Mouse (Mus musculus): ENCODE data around the gene Adamts9. TPM values are rescaled to one million over a fixed set of nuclear protein-coding genes. Genes with fewer than 3 reads are reported as not detected.

Gene Adamts9
- polyA plus RNA-seq, 1 experiment from 2014 or later: 22.8 TPM

DNA sequence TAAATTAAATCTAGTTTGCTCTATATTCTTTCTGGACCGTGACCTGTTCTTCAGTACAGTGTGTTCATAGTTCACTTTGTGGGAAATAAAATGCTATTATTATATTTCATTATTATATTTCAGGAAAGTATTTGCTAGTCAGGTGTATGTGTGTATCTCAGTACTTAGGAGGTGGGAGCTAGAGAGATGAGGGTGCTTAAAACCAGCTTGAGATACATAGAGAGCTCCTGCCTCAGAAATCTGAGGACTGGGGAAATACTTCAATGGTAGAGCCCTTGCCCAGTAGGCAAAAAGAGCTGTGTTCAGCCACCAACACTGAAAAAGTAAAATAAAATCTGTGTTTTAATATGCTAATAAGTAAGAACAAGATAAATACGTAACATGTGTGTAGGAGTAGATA is 68.0 kb downstream of the Adamts9 start:
- Histone ChIP-seq H3K27me3 (ENCODE audit: control insufficient read depth, insufficient read depth, low read length) (no peaks in the 10 kb centered on the region), H3K4me3 (replicated peaks; ENCODE audit: low read length) (no peak overlapping the region), H3K9me3 (replicated peaks; ENCODE audit: control insufficient read depth, low read length) (no peaks in the 10 kb centered on the region), H3K36me3 (ENCODE audit: control insufficient read depth, insufficient read depth, low read length) (0 out of 2 replicates have a peak, but pooled peaks cover 4% of the 10 kb centered on the region), H3K4me2 (ENCODE audit: low read depth, low read length) (no peak overlapping the region), H3K4me1 (ENCODE audit: control insufficient read depth, insufficient read depth, low read length) (peaks cover 2% of the 10 kb centered on the region), H3K27ac (ENCODE audit: low read length) (no peak overlapping the region), H3K9ac (ENCODE audit: low read length) (no peak overlapping the region)
- no peak for ATAC-seq (ENCODE audit: insufficient read depth, low FRiP score)
- 83% methylated on average over 2 of the region's 2 CpGs for WGBS

DNA sequence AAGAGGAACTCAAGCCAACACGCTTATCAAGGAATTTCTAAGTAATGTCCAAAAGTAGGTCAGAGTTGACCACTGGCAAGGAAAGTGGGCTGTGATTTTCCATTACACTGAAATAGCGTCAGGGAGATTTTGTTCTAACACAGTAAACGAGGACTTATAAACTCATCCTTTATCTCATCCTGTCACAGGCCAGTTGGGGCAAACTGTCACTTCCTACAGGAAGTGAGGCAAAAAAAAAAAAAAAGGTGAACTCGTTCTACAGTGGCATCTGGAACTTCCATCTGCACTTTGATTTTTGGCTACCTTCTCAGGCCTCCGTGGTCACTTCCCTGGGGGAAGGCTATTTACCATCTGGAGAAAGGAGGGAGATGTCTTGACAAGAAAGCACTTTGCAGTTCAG is 68.4 kb downstream of the Adamts9 start:
- no peaks in the 10 kb centered on the region for H3K27me3 ChIP-seq (ENCODE audit: control insufficient read depth, insufficient read depth, low read length)
- H3K4me3 ChIP-seq (replicated peaks; ENCODE audit: low read length): no peak overlapping the region
- no peak overlapping the region for H3K27ac ChIP-seq (ENCODE audit: low read length)
- ATAC-seq (ENCODE audit: insufficient read depth, low FRiP score): no peak
- H3K36me3 ChIP-seq (ENCODE audit: control insufficient read depth, insufficient read depth, low read length): 0 out of 2 replicates have a peak, but pooled peaks cover 4% of the 10 kb centered on the region
- no peak overlapping the region for H3K4me2 ChIP-seq (ENCODE audit: low read depth, low read length)
- H3K9me3 ChIP-seq (replicated peaks; ENCODE audit: control insufficient read depth, low read length): no peaks in the 10 kb centered on the region
- no peak overlapping the region for H3K9ac ChIP-seq (ENCODE audit: low read length)
- peaks cover 7% of the 10 kb centered on the region for H3K4me1 ChIP-seq (ENCODE audit: control insufficient read depth, insufficient read depth, low read length)
- 55% methylated on average over 5 of the region's 5 CpGs for WGBS

DNA sequence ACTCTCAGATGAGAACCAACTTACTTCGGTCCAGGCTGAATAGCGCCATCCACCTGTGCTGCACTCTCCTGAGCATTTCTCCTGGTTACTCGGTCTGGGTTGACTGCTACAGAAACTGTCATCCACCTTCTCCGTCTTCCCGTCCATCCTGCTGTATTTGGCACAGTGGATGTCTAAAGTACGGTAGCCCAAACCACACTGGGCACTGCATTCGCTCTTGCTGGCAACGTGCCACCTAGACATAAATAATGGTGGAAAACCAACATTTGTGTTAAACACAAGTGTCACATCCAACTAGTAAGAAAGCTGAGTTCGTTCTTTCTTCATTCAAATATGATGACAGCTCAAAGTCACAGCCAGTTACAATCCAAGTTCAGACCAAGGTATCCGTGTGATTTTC is 70.5 kb downstream of the Adamts9 start:
- 0 out of 2 replicates have a peak, but pooled peaks cover 4% of the 10 kb centered on the region for H3K36me3 ChIP-seq (ENCODE audit: control insufficient read depth, insufficient read depth, low read length)
- no peak overlapping the region for H3K4me3 ChIP-seq (replicated peaks; ENCODE audit: low read length)
- peaks cover 13% of the 10 kb centered on the region for H3K4me1 ChIP-seq (ENCODE audit: control insufficient read depth, insufficient read depth, low read length)
- WGBS: 79% methylated on average over 10 of the region's 10 CpGs
- ATAC-seq (ENCODE audit: insufficient read depth, low FRiP score): no peak
- H3K9ac ChIP-seq (ENCODE audit: low read length): no peak overlapping the region
- H3K9me3 ChIP-seq (replicated peaks; ENCODE audit: control insufficient read depth, low read length): no peaks in the 10 kb centered on the region
- no peak overlapping the region for H3K27ac ChIP-seq (ENCODE audit: low read length)
- no peak overlapping the region for H3K4me2 ChIP-seq (ENCODE audit: low read depth, low read length)
- no peaks in the 10 kb centered on the region for H3K27me3 ChIP-seq (ENCODE audit: control insufficient read depth, insufficient read depth, low read length)

DNA sequence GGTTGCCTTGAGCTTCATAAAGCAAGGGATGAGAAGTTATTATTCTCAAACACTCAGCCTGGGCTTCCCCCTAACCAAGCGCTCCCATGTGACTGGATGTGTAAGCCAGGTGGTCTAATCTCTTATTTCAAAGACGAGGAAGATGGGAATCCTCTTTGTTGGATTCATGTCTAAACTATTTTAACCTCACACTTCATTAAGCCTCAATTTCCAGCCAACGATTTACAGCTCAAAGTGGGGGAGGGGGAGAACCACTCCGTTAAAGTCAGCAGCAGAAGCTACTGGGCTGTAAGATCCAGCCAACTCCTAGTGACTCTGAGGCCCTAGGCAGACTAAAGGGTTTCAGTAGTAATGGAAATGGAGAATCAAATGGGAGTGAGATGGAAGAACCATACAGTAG is 71.5 kb downstream of the Adamts9 start:
- no peaks in the 10 kb centered on the region for H3K27me3 ChIP-seq (ENCODE audit: control insufficient read depth, insufficient read depth, low read length)
- H3K9me3 ChIP-seq (replicated peaks; ENCODE audit: control insufficient read depth, low read length): no peaks in the 10 kb centered on the region
- H3K4me3 ChIP-seq (replicated peaks; ENCODE audit: low read length): no peak overlapping the region
- 65% methylated on average over 4 of the region's 4 CpGs for WGBS
- no peaks in the 10 kb centered on the region for H3K36me3 ChIP-seq (ENCODE audit: control insufficient read depth, insufficient read depth, low read length)
- peaks cover 13% of the 10 kb centered on the region for H3K4me1 ChIP-seq (ENCODE audit: control insufficient read depth, insufficient read depth, low read length)
- no peak overlapping the region for H3K27ac ChIP-seq (ENCODE audit: low read length)
- ATAC-seq (ENCODE audit: insufficient read depth, low FRiP score): no peak
- H3K4me2 ChIP-seq (ENCODE audit: low read depth, low read length): no peak overlapping the region
- no peak overlapping the region for H3K9ac ChIP-seq (ENCODE audit: low read length)

DNA sequence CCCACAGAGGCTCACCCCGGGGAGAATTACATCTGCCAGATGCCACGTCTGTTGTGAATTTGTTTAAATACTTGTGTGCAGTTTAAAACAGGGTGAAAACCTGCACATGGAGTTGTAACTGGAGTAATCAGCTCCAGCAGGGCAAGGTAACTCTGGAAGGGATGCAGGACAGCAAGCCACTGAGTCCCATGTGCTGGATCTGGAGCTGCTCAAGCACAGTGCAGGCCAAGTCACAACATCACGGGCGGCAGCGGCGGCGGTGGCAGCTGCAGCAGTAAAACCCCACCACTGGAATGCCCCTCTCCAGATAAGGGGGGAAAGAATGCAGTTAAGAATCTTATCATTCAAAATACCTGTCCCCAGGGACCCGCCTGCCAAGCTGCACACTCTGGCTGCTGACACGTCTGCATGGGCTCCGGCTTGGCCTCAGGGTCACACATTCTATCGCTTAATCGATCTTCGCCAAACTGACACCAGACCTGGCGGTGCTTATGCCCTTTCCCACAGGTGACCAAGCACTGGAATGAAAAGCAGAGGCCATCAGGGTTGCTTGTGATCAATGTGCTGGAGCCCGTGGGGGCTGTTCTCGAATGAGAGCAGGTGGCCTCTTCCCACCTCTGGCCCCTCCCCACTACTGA is 73.6 kb downstream of the Adamts9 start:
- H3K27ac ChIP-seq (ENCODE audit: low read length): peak overlapping the region; percentile 97
- H3K36me3 ChIP-seq (ENCODE audit: control insufficient read depth, insufficient read depth, low read length): no peaks in the 10 kb centered on the region
- H3K27me3 ChIP-seq (ENCODE audit: control insufficient read depth, insufficient read depth, low read length): no peaks in the 10 kb centered on the region
- 32% methylated on average over 16 of the region's 16 CpGs for WGBS
- no peak overlapping the region for H3K4me3 ChIP-seq (replicated peaks; ENCODE audit: low read length)
- peaks cover 13% of the 10 kb centered on the region for H3K4me1 ChIP-seq (ENCODE audit: control insufficient read depth, insufficient read depth, low read length)
- peak; percentile 72 for ATAC-seq (ENCODE audit: insufficient read depth, low FRiP score)
- H3K4me2 ChIP-seq (ENCODE audit: low read depth, low read length): peak overlapping the region; percentile 19; the same call in 1 of the 2 replicates
- no peaks in the 10 kb centered on the region for H3K9me3 ChIP-seq (replicated peaks; ENCODE audit: control insufficient read depth, low read length)
- peak overlapping the region; percentile 52 for H3K9ac ChIP-seq (ENCODE audit: low read length)

DNA sequence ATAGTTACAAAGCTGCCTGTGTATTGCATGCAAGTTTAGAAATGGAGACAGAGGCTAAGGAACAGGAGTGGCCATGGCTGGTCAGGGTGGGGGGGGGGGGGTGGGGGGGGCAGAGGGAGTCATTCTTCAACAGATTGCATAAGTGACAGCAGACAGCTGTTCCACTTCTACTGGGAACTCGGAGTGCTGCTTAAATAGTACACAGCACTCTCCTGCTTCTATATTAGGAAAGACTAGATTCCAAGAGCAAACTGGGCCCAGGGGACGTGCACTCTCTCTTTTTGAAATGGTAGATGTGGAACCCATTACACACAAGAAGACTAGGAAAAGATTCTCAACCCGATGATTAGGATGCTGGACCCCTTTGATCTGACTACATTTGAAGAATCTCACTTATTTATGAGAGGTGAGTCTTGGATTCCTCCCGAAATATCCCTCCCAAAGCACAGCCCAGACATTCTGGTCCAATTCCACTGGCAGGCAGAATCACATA is 74.2 kb downstream of the Adamts9 start, which contains the start of gene Gm15737:
Gm15737 (plus strand) TSS at position 269 of the 493 bp plus-strand sequence.
- Histone ChIP-seq H3K4me3 (replicated peaks; ENCODE audit: low read length) (no peak within 1 kb of the TSS), H3K36me3 (ENCODE audit: control insufficient read depth, insufficient read depth, low read length) (no peaks in the 10 kb centered on the region), H3K4me2 (ENCODE audit: low read depth, low read length) (peak within 1 kb of the TSS; percentile 19; the same call in 1 of the 2 replicates), H3K9ac (ENCODE audit: low read length) (peak within 1 kb of the TSS; percentile 52), H3K9me3 (replicated peaks; ENCODE audit: control insufficient read depth, low read length) (no peaks in the 10 kb centered on the region), H3K27me3 (ENCODE audit: control insufficient read depth, insufficient read depth, low read length) (no peaks in the 10 kb centered on the region), H3K27ac (ENCODE audit: low read length) (peak within 1 kb of the TSS; percentile 97), H3K4me1 (ENCODE audit: control insufficient read depth, insufficient read depth, low read length) (peaks cover 13% of the 10 kb centered on the region)
- 33% methylated on average over 4 of the region's 4 CpGs for WGBS
- peak; percentile 88 for ATAC-seq (ENCODE audit: insufficient read depth, low FRiP score)

DNA sequence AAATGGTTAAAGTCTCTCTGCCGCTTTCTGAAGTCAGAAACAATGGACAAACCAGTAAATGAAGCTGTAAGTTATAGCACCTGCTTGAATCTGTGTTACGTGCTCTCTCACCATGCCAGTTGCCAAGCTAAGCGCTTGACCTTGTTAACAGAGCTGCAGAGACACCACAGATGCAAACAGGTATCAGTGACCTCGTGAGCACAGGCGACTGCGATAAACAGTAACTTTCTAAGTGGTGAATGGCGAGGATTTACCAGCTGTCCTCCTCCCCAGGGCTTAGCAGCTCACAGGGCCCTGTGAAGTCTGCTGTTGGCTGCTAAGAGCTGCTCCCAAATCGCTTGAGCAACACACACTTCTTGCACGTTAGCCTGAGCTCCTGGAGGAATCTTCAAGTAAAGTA is 80.7 kb downstream of the Adamts9 start:
- no peak overlapping the region for H3K9ac ChIP-seq (ENCODE audit: low read length)
- no peak for ATAC-seq (ENCODE audit: insufficient read depth, low FRiP score)
- no peak overlapping the region for H3K27ac ChIP-seq (ENCODE audit: low read length)
- no peaks in the 10 kb centered on the region; the same call in 1 of the 2 replicates for H3K36me3 ChIP-seq (ENCODE audit: control insufficient read depth, insufficient read depth, low read length)
- no peak overlapping the region for H3K4me3 ChIP-seq (replicated peaks; ENCODE audit: low read length)
- H3K27me3 ChIP-seq (ENCODE audit: control insufficient read depth, insufficient read depth, low read length): no peaks in the 10 kb centered on the region
- no peak overlapping the region for H3K4me2 ChIP-seq (ENCODE audit: low read depth, low read length)
- WGBS: 71% methylated on average over 9 of the region's 9 CpGs
- H3K9me3 ChIP-seq (replicated peaks; ENCODE audit: control insufficient read depth, low read length): no peaks in the 10 kb centered on the region
- H3K4me1 ChIP-seq (ENCODE audit: control insufficient read depth, insufficient read depth, low read length): no peaks in the 10 kb centered on the region

DNA sequence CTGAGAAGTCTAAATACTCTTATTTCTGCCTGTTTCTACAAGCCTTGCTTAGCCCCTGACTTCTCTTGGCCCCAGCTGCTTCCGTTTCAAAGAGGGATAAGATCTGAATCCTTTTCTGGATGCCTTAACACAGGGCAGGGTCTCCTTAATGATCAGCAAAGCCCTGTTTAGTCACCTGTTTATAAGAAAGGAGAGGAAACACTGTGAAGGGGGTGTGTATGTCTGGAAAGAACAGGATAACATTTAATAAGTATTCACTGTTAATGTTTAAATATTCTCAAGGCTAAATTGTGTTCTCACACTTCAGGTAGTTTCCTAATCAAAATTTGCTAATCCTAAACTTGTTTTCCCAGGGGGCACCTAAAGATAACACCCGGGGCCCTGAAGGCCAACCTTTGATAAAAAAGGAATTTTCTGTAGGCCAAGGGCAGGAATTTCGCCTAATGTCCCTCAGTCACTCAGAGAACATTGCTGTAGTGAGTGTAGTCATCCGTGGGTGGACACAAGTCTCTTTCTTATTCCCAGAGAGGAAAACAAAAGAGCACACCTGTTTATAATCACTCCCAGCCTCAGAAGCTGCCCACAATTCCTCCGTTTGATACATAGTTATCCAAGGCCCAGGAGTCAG is 82.9 kb downstream of the Adamts9 start:
- Histone ChIP-seq H3K36me3 (ENCODE audit: control insufficient read depth, insufficient read depth, low read length) (no peaks in the 10 kb centered on the region; the same call in 1 of the 2 replicates), H3K4me2 (ENCODE audit: low read depth, low read length) (no peak overlapping the region), H3K4me1 (ENCODE audit: control insufficient read depth, insufficient read depth, low read length) (no peaks in the 10 kb centered on the region), H3K27me3 (ENCODE audit: control insufficient read depth, insufficient read depth, low read length) (no peaks in the 10 kb centered on the region), H3K9me3 (replicated peaks; ENCODE audit: control insufficient read depth, low read length) (no peaks in the 10 kb centered on the region), H3K27ac (ENCODE audit: low read length) (no peak overlapping the region), H3K4me3 (replicated peaks; ENCODE audit: low read length) (no peak overlapping the region), H3K9ac (ENCODE audit: low read length) (no peak overlapping the region)
- 60% methylated on average over 5 of the region's 5 CpGs for WGBS
- ATAC-seq (ENCODE audit: insufficient read depth, low FRiP score): no peak; the same call in 1 of the 2 replicates

All from stomach, embryonic 16.5 days (tissue).